Mouse (Mus musculus) adrenal gland, postnatal 10 days (tissue): ENCODE data around the gene Gm9048. TPM values are rescaled to one million over a fixed set of nuclear protein-coding genes. Genes with fewer than 3 reads are reported as not detected.
"Not testable (repeated sequence)": the region's sequence is repeated elsewhere in the genome, so short reads cannot be mapped to it uniquely, and the experiment has no call there.

Experiments
- DNase-seq: peaks from one replicate; pipeline ENCODE4 v3.0.0; 2021; ENCODE audit warnings: mixed read lengths
- long read RNA-seq, 2 experiments: library from polyadenylated mRNA; stranded (forward); transcript quantifications; one replicate each; pipeline ENCODE4 v2.0.0; 2021
- total RNA-seq, 2 experiments: library from RNA; stranded (reverse); gene quantifications; 2 replicates each; pipeline ENCODE4 v1.2.3; 2021

The Gm9048 gene
- not detected for total RNA-seq
- long read RNA-seq, experiment 1: 0 reads
- long read RNA-seq, experiment 2: 0 reads

- not testable (repeated sequence) for DNase-seq
Measured at GRCm38 (mm10) chr10:118348579-118348978, at the start of gene Gm9048. TSS of gene Gm9048 (minus strand) at chr10:118348679.

GRCm38 (mm10) chr10:118370443-118370842 is 22.0 kb upstream of the Gm9048 start:
- DNase-seq: peak; percentile 85

GRCm38 (mm10) chr10:118369518-118369917 is 21.0 kb upstream of the Gm9048 start:
- no peak for DNase-seq

- not testable (repeated sequence) for DNase-seq
Measured at GRCm38 (mm10) chr10:118354005-118354404, 5.5 kb upstream of the Gm9048 start, which contains the start of gene Gm9049. TSS of gene Gm9049 (minus strand) at chr10:118354105.

GRCm38 (mm10) chr10:118343155-118343554 is 5.3 kb downstream of the Gm9048 start, which contains the start of gene Gm9046:
TSS of gene Gm9046 (minus strand) at chr10:118343255.
- DNase-seq: not testable (repeated sequence)

GRCm38 (mm10) chr10:118337731-118338130 is 10.7 kb downstream of the Gm9048 start, which contains the start of gene Gm9045:
TSS of gene Gm9045 (minus strand) at chr10:118337831.
- not testable (repeated sequence) for DNase-seq

GRCm38 (mm10) chr10:118332308-118332707 is 16.2 kb downstream of the Gm9048 start, which contains the start of gene Gm9044:
TSS of gene Gm9044 (minus strand) at chr10:118332408.
- not testable (repeated sequence) for DNase-seq

GRCm38 (mm10) chr10:118326869-118327268 is 21.6 kb downstream of the Gm9048 start, which contains the start of gene Gm9040:
TSS of gene Gm9040 (minus strand) at chr10:118326969.
- DNase-seq: not testable (repeated sequence)

- DNase-seq: no peak
Measured at GRCm38 (mm10) chr10:118319024-118319423, 29.5 kb downstream of the Gm9048 start.

GRCm38 (mm10) chr10:118302133-118302532 is 46.3 kb downstream of the Gm9048 start:
- not testable (repeated sequence) for DNase-seq

Other genes with a start within 250 kb of the Gm9048 start
- 10 to 100 TPM; 15.5 to 17.8 TPM for gene Mdm1, start 206.9 kb downstream of the Gm9048 start, total RNA-seq
- gene Il22, start 143.7 kb downstream of the Gm9048 start, total RNA-seq: not detected
- gene Gm32717, start 107.9 kb downstream of the Gm9048 start, total RNA-seq: under 1 TPM; 0.58 to 0.72 TPM
- gene Gm32802, start 90.0 kb downstream of the Gm9048 start, total RNA-seq: under 1 TPM; 0.58 to 0.72 TPM
- gene Iltifb, start 53.6 kb downstream of the Gm9048 start, total RNA-seq: not detected
- gene Gm9040, start 21.7 kb downstream of the Gm9048 start, total RNA-seq: not detected
- not detected for gene Gm9044, start 16.3 kb downstream of the Gm9048 start, total RNA-seq
- not detected for gene Gm9045, start 10.8 kb downstream of the Gm9048 start, total RNA-seq
- not detected for gene Gm9046, start 5.4 kb downstream of the Gm9048 start, total RNA-seq
- gene Gm9049, start 5.4 kb upstream of the Gm9048 start, total RNA-seq: not detected
- not detected for gene Ifng, start 92.4 kb upstream of the Gm9048 start, total RNA-seq